Mouse (Mus musculus) intestine, embryonic 15.5 days (tissue): Measurements from ENCODE around the gene Frmd4b. TPM values are rescaled to one million over a fixed set of nuclear protein-coding genes. Genes with fewer than 3 reads are reported as not detected.

Source experiments
- ATAC-seq: fragments of 200-750 bp; cut with Nextera tagmentation; 2 replicates; pipeline ENCODE4 v1.8.0; 2017; ENCODE audit warnings: moderate TSS enrichment, moderate library complexity
- H3K27ac ChIP-seq: fragments of 300-500 bp; sonication (generic); 2 replicates; pipeline ENCODE4 v1.5.1; 2015; ENCODE audit warnings: mild to moderate bottlenecking, inconsistent platforms
- H3K27me3 ChIP-seq: fragments of 300-500 bp; sonication (generic); replicated peaks from 2 replicates; pipeline ENCODE4 v1.6.1; 2015; ENCODE audit warnings: inconsistent platforms
- H3K36me3 ChIP-seq: fragments of 300-500 bp; sonication (generic); 2 replicates; pipeline ENCODE4 v1.6.1; 2015; ENCODE audit warnings: inconsistent platforms
- H3K4me1 ChIP-seq: fragments of 300-500 bp; sonication (generic); replicated peaks from 2 replicates; pipeline ENCODE4 v1.6.1; 2015; ENCODE audit warnings: inconsistent platforms
- H3K4me2 ChIP-seq: fragments of 300-500 bp; sonication (generic); replicated peaks from 2 replicates; pipeline ENCODE4 v1.6.1; 2015; ENCODE audit warnings: mild to moderate bottlenecking, inconsistent platforms
- H3K4me3 ChIP-seq: fragments of 300-500 bp; sonication (generic); replicated peaks from 2 replicates; pipeline ENCODE4 v1.5.1; 2015; ENCODE audit warnings: inconsistent platforms
- H3K9ac ChIP-seq: fragments of 300-500 bp; sonication (generic); 2 replicates; pipeline ENCODE4 v1.6.1; 2015; ENCODE audit warnings: inconsistent platforms
- H3K9me3 ChIP-seq: fragments of 300-500 bp; sonication (generic); 2 replicates; pipeline ENCODE4 v1.6.1; 2016; ENCODE audit warnings: inconsistent platforms
- WGBS: fragments of 180-500 bp; shearing (Covaris S2); methylation state at CpG from one replicate; pipeline ENCODE4 v1.1.7; 2015; 5-methylcytosine and 5-hydroxymethylcytosine counted together
- polyA plus RNA-seq: library from polyadenylated mRNA; unstranded; fragments of >200 nt; fragmentation: Nextera tagmentation; extraction: Ambion mirVana; gene quantifications from 2 replicates; pipeline ENCODE4 v1.2.1, GENCODE M21; 2015

The Frmd4b gene
- polyA plus RNA-seq, 1 experiment from 2014 or later, result 11.1 TPM

DNA sequence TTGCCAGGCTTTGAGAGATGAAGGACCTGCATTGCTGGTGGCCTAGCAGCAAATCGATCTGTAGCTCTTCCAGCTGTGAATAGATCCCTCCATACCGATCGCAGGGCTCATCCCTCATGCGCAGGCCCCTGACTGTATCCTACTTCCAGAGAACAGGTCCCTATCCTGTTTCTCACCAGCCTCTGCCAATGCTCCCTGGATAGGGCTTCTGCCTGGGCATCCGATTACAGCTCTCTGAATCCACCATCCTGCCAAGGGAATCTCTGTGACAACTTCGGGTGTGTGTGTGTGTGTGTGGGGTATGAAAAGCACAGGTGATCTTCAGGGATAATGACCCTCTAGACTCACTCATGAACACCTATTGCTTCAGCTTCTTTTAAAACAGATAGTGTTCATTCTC lies 216.9 kb downstream of the Frmd4b start:
- no peak overlapping the region for H3K9ac ChIP-seq
- peaks cover 12% of the 10 kb centered on the region; the same call in 1 of the 2 replicates for H3K4me1 ChIP-seq
- ATAC-seq, result no peak
- no peak overlapping the region for H3K4me2 ChIP-seq
- WGBS, result 86% methylated on average over 6 of the region's 6 CpGs
- H3K36me3 ChIP-seq, result no peaks in the 10 kb centered on the region
- H3K9me3 ChIP-seq, result no peaks in the 10 kb centered on the region
- H3K27ac ChIP-seq, result no peak overlapping the region
- H3K27me3 ChIP-seq, result no peaks in the 10 kb centered on the region
- H3K4me3 ChIP-seq, result no peak overlapping the region

DNA sequence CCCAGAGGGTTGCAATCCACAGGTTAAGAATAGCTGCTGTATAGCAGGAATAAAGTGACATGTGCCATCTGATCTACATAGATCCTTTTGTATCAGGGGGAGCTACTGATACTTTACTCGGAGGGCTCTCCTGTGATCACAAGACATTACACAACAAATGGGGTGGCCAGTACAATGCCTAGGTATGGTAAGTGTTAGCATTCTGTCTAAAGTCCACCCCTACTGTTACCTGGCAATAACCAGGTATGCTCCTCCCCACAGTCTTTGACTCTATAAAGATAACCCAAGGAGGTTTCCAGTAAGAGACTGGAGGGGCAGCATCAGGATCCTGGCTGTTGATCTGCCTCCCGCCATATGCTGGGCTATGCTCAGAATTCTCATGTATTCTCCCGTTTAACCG lies 219.4 kb downstream of the Frmd4b start:
- Histone ChIP-seq H3K4me1 (peaks cover 12% of the 10 kb centered on the region; the same call in 1 of the 2 replicates), H3K36me3 (no peaks in the 10 kb centered on the region), H3K9me3 (no peaks in the 10 kb centered on the region), H3K27me3 (no peaks in the 10 kb centered on the region), H3K27ac (no peak overlapping the region), H3K9ac (no peak overlapping the region), H3K4me3 (no peak overlapping the region), H3K4me2 (no peak overlapping the region)
- peak; percentile 58; the same call in 1 of the 2 replicates for ATAC-seq
- 82% methylated on average over 4 of the region's 4 CpGs for WGBS

DNA sequence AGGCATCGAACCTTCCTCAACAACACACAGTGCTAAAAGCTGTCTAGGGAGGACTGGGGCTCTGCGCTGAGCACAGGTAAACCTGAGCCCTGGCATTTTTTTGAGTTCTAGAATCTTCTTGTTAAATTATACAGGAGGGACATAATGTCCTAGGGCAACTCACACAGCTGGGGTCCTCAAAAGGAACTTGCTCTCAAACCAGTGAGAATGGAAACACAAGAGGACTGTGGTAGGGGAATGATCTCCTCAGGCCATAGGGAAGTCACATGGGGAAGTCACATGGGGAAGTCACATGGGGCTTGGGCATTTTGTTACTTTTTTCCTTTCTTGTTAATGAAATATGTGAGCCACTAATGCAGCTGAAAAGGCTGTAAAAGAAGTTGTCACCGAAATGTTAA lies 220.4 kb downstream of the Frmd4b start:
- ATAC-seq, result no peak
- no peak overlapping the region for H3K27ac ChIP-seq
- peaks cover 12% of the 10 kb centered on the region; the same call in 1 of the 2 replicates for H3K4me1 ChIP-seq
- no peaks in the 10 kb centered on the region for H3K36me3 ChIP-seq
- H3K27me3 ChIP-seq, result no peaks in the 10 kb centered on the region
- 67% methylated on average over 3 of the region's 3 CpGs for WGBS
- no peak overlapping the region for H3K4me3 ChIP-seq
- no peak overlapping the region for H3K9ac ChIP-seq
- H3K9me3 ChIP-seq, result no peaks in the 10 kb centered on the region
- no peak overlapping the region for H3K4me2 ChIP-seq

DNA sequence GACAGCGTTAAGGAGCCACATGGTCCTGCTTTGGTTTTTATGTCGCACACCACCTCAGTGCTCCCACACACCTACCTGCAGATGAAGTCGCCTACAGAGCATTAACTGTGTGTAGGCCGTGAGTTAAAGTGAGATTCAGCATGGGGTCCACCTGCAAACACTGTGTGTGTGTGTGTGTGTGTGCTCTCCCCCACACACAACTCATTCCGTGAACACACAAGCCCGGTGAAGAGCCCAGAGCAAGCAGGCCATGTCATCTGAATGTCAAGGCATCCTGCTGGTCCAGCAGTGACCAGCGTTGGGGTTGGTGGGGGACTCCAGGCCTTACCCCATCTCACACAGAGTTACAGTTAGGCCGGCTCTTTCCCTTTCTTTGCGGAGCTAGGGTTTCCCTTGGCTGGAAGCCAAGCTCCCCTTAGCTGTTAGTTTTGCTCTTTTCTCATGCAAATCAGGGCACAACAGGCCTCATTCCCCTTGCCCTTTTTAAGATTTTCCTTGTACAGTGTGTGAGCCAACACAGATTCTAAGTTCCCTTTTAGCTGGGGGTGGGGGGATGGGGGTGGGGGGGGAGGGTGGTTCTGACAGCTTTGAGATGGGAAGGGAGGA lies 220.9 kb downstream of the Frmd4b start:
- Histone ChIP-seq H3K4me2 (no peak overlapping the region), H3K4me1 (peaks cover 12% of the 10 kb centered on the region; the same call in 1 of the 2 replicates), H3K9me3 (no peaks in the 10 kb centered on the region), H3K36me3 (no peaks in the 10 kb centered on the region), H3K27ac (no peak overlapping the region), H3K4me3 (no peak overlapping the region), H3K9ac (no peak overlapping the region), H3K27me3 (no peaks in the 10 kb centered on the region)
- ATAC-seq, result no peak
- 43% methylated on average over 9 of the region's 9 CpGs for WGBS

DNA sequence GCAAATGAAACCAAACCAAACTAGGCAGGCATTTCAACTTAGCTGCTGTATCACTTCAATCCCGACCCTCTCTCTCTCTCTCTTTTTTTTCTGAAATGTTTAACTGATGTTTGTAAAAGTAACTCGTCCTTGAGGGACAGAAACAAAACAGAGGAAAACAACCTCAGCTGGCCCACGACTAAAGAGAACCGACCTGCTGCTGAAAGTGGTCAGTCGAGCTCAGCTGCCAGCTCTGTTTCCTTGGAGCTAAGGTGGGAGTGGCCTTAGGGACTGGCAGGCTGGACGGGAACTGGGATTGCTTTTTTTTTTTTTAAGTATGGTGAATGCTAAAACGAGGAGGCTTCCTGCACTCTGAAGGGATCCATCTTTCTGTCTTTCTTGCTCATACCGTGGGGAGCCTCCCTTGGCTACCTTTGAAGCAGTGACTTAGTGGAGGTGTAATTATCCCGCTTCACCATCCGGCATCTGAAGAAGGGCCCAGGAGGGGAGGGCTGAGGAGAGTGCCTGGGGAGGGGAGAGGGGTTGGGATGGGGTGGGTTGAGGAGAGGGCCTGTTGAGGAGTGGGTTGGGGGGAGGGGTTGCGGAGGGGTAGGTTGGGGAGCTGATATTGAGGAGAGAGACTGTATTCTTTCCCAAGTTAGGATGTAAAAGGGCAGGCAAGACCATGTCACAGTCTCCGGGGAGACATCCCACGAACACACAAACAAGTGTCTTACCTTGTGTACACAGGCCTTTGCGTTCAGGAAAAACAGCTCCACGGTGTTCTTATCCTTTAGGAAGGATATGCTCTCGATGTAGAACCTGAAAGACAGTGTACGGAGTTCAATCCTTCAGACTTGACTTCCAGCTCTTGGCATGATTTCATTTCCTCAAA lies 221.6 kb downstream of the Frmd4b start:
- no peak overlapping the region for H3K27ac ChIP-seq
- H3K36me3 ChIP-seq, result no peaks in the 10 kb centered on the region
- no peak overlapping the region for H3K9ac ChIP-seq
- WGBS, result 30% methylated on average over 17 of the region's 17 CpGs
- no peak overlapping the region for H3K4me3 ChIP-seq
- H3K27me3 ChIP-seq, result no peaks in the 10 kb centered on the region
- H3K9me3 ChIP-seq, result no peaks in the 10 kb centered on the region
- H3K4me1 ChIP-seq, result peaks cover 12% of the 10 kb centered on the region; the same call in 1 of the 2 replicates
- peak overlapping the region; percentile 22; the same call in 1 of the 2 replicates for H3K4me2 ChIP-seq
- ATAC-seq, result peak; percentile 57

DNA sequence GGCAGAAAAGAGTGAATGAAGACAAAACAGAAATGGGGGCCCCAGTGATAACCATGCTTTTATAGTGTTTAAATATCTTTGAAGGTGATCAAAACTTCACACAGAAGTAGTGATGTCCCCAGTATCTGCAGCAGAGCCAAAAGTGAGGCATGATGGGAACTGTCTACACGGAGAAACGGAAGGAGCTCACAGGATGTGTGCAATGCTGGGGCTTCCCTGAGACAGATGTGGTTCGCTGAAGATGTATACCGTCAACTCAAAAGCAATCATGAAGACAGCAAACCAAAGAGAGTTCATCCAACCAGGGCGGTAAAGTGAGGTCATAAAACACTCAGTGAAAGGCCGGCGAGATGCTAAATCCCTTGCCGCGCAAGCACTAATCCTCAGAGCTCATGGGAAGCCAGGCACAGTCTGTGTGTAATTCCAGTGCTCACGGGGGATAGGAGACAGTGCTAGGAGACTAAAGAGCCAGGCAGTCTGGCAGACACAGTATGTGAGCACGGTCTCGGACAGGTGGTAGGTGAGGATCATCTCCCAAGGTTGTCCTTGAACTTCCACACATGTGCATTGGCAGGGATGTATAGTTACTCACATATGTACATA lies 222.8 kb downstream of the Frmd4b start:
- whole genome bisulfite sequencing, result 36% methylated on average over 12 of the region's 12 CpGs
- ATAC-seq, result 0 out of 2 replicates have a peak, but pooled peaks have one; percentile 26
- Histone ChIP-seq H3K27me3 (no peaks in the 10 kb centered on the region), H3K36me3 (no peaks in the 10 kb centered on the region), H3K9me3 (no peaks in the 10 kb centered on the region), H3K4me2 (no peak overlapping the region), H3K27ac (no peak overlapping the region), H3K4me3 (no peak overlapping the region), H3K4me1 (peaks cover 12% of the 10 kb centered on the region; the same call in 1 of the 2 replicates), H3K9ac (no peak overlapping the region)

DNA sequence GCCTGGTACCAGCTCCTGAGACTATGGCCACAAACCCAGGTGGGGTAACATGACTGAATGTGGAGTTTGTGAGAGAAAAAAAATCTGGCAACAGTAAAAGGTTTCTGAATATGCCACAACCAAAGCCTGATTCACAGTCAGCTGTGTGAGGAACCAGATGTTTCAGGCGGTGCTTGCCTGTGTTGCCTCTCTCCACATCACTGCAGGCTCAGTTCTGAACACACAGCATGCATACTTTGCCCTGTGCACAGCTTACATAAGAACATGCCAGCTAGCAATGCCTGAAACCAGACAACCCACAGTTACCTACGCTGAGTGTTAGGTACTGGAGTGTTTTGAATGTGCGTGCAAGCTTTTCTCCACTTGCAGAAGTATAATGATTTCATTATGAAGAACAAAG lies 224.4 kb downstream of the Frmd4b start:
- Histone ChIP-seq H3K36me3 (no peaks in the 10 kb centered on the region), H3K4me3 (no peak overlapping the region), H3K4me1 (peaks cover 12% of the 10 kb centered on the region; the same call in 1 of the 2 replicates), H3K4me2 (no peak overlapping the region), H3K9ac (no peak overlapping the region), H3K27ac (no peak overlapping the region), H3K27me3 (no peaks in the 10 kb centered on the region), H3K9me3 (no peaks in the 10 kb centered on the region)
- no peak for ATAC-seq
- WGBS, result 92% methylated on average over 3 of the region's 3 CpGs

DNA sequence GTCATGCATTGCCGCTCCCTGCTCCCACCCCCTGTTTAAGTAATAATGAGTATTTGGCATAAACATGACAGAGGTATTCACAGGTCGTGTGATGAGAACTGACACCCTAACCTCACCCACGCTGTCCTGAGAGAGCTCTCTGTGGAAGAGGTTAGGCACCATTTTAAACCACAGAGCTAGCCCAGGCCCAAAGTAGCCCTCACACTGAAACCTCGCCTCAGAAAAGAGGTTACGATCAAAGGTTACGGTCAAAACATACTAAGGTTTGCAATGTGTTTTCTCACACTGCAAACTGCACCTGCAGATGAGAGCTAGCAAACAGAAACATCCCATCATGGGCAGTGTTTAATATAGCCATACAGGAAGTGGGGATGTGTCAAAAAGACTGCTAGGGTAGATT lies 230.0 kb downstream of the Frmd4b start:
- Histone ChIP-seq H3K4me2 (no peak overlapping the region), H3K4me1 (no peaks in the 10 kb centered on the region), H3K9ac (no peak overlapping the region), H3K27me3 (no peaks in the 10 kb centered on the region), H3K27ac (no peak overlapping the region), H3K4me3 (no peak overlapping the region), H3K36me3 (no peaks in the 10 kb centered on the region), H3K9me3 (no peaks in the 10 kb centered on the region)
- no peak for ATAC-seq
- WGBS, result 82% methylated on average over 6 of the region's 6 CpGs

DNA sequence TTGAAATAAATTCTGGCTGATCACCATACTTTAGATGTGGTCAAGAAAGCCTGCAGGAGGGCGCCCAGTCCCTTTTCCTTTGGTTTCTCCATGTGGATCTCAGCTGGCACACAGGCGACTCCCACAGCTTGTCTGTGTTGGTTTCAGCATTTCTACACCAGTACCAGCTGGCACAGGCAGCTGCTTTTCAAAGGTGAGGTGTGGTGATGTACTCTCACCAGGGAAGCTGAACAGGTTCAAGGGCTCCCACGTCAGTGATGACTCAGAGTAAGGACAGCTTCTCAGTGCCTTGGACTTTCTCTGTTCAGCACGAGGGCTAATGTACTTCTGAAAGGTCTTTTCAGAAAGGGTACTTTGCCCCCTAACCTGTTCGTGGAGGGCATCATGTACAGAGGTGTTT lies 232.4 kb downstream of the Frmd4b start:
- Histone ChIP-seq H3K4me3 (no peak overlapping the region), H3K4me2 (no peak overlapping the region), H3K9me3 (no peaks in the 10 kb centered on the region), H3K4me1 (no peaks in the 10 kb centered on the region), H3K36me3 (no peaks in the 10 kb centered on the region), H3K27me3 (no peaks in the 10 kb centered on the region), H3K27ac (no peak overlapping the region), H3K9ac (no peak overlapping the region)
- 79% methylated on average over 5 of the region's 5 CpGs for WGBS
- no peak for ATAC-seq

DNA sequence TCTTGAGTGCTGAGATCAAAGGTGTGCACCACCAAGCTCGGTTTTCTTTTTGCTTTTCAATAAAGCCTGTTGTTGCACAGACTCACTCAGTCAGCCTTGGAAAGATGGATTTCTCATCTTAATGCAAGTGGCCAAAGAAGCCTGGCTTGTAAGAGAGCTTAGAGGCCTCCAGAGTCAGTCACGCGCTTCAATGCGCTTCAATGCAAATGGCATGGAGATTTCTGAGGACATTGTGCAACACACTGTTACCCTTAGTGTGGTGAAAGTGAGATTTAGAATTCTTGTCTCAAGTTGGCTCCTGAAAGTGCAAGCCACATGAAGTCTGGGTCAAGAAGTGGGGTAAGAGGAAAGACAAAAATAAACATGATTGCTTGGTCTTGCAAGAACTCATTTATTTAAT lies 236.1 kb downstream of the Frmd4b start:
- Histone ChIP-seq H3K9me3 (no peaks in the 10 kb centered on the region), H3K27me3 (no peaks in the 10 kb centered on the region), H3K4me3 (no peak overlapping the region), H3K27ac (no peak overlapping the region), H3K4me2 (no peak overlapping the region), H3K36me3 (no peaks in the 10 kb centered on the region), H3K4me1 (no peaks in the 10 kb centered on the region), H3K9ac (no peak overlapping the region)
- no peak for ATAC-seq
- WGBS, result 86% methylated on average over 4 of the region's 4 CpGs

DNA sequence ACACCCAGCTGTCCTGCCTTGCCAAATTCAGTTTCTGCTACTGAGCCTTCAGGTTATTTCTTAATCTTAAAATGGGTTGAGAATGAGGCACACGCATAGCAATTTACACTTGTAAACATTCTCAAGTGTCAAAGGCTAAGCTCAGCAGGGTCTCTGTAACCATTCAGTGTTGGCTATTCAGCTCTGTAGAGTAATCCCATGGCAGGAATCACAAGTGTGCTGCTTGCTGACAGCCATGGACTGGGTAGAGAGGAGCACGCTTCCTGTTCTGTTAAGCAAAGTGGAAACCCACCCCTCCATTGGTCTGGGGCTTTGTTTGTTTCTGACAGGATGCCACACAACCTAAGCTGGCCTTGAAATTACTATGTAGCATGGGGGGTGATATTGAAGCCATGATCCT lies 246.4 kb downstream of the Frmd4b start:
- H3K36me3 ChIP-seq, result no peaks in the 10 kb centered on the region
- no peaks in the 10 kb centered on the region for H3K9me3 ChIP-seq
- ATAC-seq, result no peak
- no peaks in the 10 kb centered on the region for H3K4me1 ChIP-seq
- WGBS, result 56% methylated on average over 2 of the region's 2 CpGs
- no peak overlapping the region for H3K9ac ChIP-seq
- no peak overlapping the region for H3K27ac ChIP-seq
- no peak overlapping the region for H3K4me3 ChIP-seq
- H3K4me2 ChIP-seq, result no peak overlapping the region
- no peaks in the 10 kb centered on the region for H3K27me3 ChIP-seq

DNA sequence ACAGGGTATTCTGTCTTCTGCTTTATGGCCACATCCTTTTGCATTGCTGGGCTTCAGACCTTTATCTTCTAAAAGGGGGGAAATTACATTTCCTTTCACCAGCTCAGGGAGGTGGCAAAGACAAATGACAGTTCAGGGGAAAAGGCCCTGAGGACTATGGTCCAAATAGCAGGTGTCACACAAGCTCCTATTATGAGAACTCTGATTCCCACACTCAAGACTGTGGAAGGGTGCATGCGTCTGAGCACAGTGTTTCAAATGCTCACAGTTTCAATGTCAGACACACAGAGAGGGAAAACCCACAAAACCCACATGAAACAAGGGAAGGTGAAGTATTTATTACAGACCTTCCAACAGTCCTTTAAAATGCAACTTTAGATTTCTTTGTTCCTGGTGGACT lies 246.9 kb downstream of the Frmd4b start:
- H3K36me3 ChIP-seq, result no peaks in the 10 kb centered on the region
- no peaks in the 10 kb centered on the region for H3K27me3 ChIP-seq
- ATAC-seq, result no peak
- no peak overlapping the region for H3K9ac ChIP-seq
- H3K4me3 ChIP-seq, result no peak overlapping the region
- H3K9me3 ChIP-seq, result no peaks in the 10 kb centered on the region
- no peak overlapping the region for H3K4me2 ChIP-seq
- no peaks in the 10 kb centered on the region for H3K4me1 ChIP-seq
- H3K27ac ChIP-seq, result no peak overlapping the region
- 72% methylated on average over 1 of the region's 1 CpGs for WGBS
